Mouse (Mus musculus) forebrain, embryonic 13.5 days (tissue): Measurements from ENCODE around the gene Rem2. TPM values are rescaled to one million over a fixed set of nuclear protein-coding genes. Genes with fewer than 3 reads are reported as not detected.

Experiments used
- ATAC-seq: fragments of 200-750 bp; cut with Nextera tagmentation; 2 replicates; pipeline ENCODE4 v1.8.0; 2017
- H3K27ac ChIP-seq: fragments of 300-500 bp; sonication (generic); 2 replicates; pipeline ENCODE4 v1.5.1; 2015; ENCODE audit warnings: inconsistent platforms, mild to moderate bottlenecking, moderate library complexity
- H3K27me3 ChIP-seq: fragments of 300-500 bp; sonication (generic); 2 replicates; pipeline ENCODE4 v1.6.1; 2015; ENCODE audit warnings: mild to moderate bottlenecking, inconsistent platforms
- H3K36me3 ChIP-seq: fragments of 300-500 bp; sonication (generic); 2 replicates; pipeline ENCODE4 v1.6.1; 2015; ENCODE audit warnings: mild to moderate bottlenecking, inconsistent platforms; ENCODE audit not compliant: poor library complexity, severe bottlenecking
- H3K4me1 ChIP-seq: fragments of 300-500 bp; sonication (generic); 2 replicates; pipeline ENCODE4 v1.6.1; 2015; ENCODE audit warnings: inconsistent platforms
- H3K4me2 ChIP-seq: fragments of 300-500 bp; sonication (generic); 2 replicates; pipeline ENCODE4 v1.6.1; 2015; ENCODE audit warnings: inconsistent platforms, mild to moderate bottlenecking, moderate library complexity
- H3K4me3 ChIP-seq: fragments of 300-500 bp; sonication (generic); 2 replicates; pipeline ENCODE4 v1.5.1; 2015; ENCODE audit warnings: mild to moderate bottlenecking, inconsistent platforms
- H3K9ac ChIP-seq: fragments of 300-500 bp; sonication (generic); 2 replicates; pipeline ENCODE4 v1.6.1; 2015; ENCODE audit warnings: mild to moderate bottlenecking, inconsistent platforms
- H3K9me3 ChIP-seq: fragments of 300-500 bp; sonication (generic); replicated peaks from 2 replicates; pipeline ENCODE4 v1.6.1; 2016; ENCODE audit warnings: inconsistent platforms
- WGBS: fragments of 180-500 bp; shearing (Covaris S2); methylation state at CpG from one replicate; pipeline ENCODE4 v1.1.7; 2015; 5-methylcytosine and 5-hydroxymethylcytosine counted together
- polyA plus RNA-seq: library from polyadenylated mRNA; unstranded; fragments of >200 nt; fragmentation: Nextera tagmentation; extraction: Ambion mirVana; gene quantifications from 2 replicates; pipeline ENCODE4 v1.2.1, GENCODE M21; 2015

Rem2 gene
- polyA plus RNA-seq, 1 experiment from 2014 or later: 24.2 TPM

DNA sequence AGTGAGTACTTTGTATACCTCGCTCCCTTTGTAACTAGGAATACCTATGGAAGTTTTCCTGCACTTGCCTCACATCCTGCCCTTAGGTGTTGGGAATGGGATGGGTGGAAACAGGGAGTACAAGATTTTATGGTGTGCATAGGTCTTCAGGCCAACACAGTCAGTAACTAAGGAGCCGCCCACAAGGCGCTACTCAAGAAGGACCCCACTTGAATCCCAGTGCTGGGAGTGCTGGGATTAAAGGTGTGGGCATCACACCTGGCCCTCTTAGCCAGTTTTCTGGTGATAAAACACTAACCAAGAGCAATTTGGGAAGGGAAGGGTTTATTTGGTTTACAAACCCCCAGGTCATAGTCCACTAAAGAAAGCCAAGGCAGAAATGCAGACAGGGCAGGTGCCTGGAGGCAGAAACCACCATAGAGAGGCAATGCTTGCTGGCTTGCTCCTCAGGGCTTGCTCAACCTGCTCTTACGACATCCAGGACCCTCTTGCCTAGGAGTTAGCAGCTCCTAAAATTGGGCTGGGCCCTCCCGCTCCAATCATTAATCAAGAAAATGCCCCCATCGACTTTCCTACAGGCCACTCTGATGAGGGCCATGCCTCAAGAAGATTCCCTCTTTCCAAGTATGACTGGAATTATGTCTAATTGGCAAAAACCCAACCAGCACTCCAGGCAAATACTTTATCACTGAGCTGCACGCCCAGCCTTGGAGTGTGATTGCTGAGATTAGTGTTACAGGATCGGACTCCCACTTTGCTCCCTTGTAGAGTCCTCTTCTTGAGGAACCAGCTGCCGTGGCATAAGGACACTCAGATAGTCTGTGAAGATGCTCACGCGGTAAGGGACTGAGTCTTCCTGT lies 21.0 kb upstream of the Rem2 start:
- no peaks in the 10 kb centered on the region for H3K4me1 ChIP-seq
- no peak overlapping the region for H3K27ac ChIP-seq
- no peaks in the 10 kb centered on the region for H3K27me3 ChIP-seq
- H3K4me2 ChIP-seq: no peak overlapping the region
- no peak overlapping the region for H3K9ac ChIP-seq
- no peak for ATAC-seq
- WGBS: 88% methylated on average over 11 of the region's 11 CpGs
- no peaks in the 10 kb centered on the region for H3K9me3 ChIP-seq
- H3K36me3 ChIP-seq: no peaks in the 10 kb centered on the region
- no peak overlapping the region for H3K4me3 ChIP-seq

DNA sequence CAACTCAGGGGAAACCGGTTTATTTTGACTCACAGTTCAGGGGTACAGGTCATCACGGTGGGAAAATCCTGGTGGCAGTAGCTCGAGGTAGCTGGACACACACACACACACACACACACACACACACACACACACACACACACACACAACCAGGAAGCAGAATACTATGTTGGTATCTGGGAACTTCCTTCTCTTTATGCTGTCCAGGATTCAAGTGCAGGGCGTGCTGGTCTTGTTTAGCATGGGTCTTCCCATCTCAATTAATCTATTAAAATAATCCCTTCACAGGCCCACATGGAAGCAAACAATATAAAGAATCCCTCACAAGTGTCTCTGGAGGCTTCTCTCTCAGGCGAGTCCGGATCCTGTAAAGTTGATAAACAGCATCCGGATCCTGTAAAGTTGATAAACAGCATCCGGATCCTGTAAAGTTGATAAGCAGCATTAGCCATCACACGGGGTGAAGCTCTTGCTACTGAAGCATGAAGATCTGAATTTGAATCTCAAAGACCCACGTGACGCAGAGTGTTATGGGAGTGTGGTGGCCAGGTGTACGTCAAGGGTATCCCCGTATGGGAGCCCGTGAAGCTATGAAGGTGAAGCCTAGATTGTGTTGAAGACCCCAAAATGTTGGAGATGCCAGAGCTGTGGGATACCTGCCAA lies 17.9 kb upstream of the Rem2 start:
- Histone ChIP-seq H3K4me2 (no peak overlapping the region), H3K27ac (no peak overlapping the region), H3K36me3 (no peaks in the 10 kb centered on the region), H3K27me3 (no peaks in the 10 kb centered on the region), H3K4me1 (no peaks in the 10 kb centered on the region), H3K4me3 (no peak overlapping the region), H3K9me3 (no peaks in the 10 kb centered on the region), H3K9ac (no peak overlapping the region)
- no peak for ATAC-seq
- WGBS: 88% methylated on average over 14 of the region's 14 CpGs

DNA sequence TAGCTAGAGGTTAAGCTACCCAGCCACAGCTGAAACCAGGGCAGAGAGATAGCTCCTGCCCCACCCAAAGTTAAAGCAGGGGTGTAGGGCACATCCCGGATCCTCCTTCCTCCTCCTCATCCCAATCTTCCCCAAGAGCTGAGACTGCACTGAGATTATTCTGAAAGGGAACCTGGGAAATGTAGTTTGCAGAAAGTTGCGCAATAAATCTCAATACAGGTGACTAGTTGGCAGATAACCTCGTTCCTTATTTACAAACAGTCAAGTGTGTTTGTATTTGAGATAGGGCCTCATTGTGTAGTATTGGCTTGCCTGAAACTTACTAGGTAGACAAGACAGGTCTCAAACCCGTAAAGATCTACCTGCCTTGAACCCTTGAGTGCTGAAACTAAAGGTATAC lies 13.8 kb upstream of the Rem2 start:
- Histone ChIP-seq H3K27me3 (no peaks in the 10 kb centered on the region), H3K9ac (no peak overlapping the region), H3K4me1 (peaks cover 12% of the 10 kb centered on the region), H3K36me3 (no peaks in the 10 kb centered on the region), H3K27ac (no peak overlapping the region), H3K4me3 (no peak overlapping the region), H3K4me2 (no peak overlapping the region), H3K9me3 (no peaks in the 10 kb centered on the region)
- no peak for ATAC-seq
- WGBS: 82% methylated on average over 4 of the region's 4 CpGs

DNA sequence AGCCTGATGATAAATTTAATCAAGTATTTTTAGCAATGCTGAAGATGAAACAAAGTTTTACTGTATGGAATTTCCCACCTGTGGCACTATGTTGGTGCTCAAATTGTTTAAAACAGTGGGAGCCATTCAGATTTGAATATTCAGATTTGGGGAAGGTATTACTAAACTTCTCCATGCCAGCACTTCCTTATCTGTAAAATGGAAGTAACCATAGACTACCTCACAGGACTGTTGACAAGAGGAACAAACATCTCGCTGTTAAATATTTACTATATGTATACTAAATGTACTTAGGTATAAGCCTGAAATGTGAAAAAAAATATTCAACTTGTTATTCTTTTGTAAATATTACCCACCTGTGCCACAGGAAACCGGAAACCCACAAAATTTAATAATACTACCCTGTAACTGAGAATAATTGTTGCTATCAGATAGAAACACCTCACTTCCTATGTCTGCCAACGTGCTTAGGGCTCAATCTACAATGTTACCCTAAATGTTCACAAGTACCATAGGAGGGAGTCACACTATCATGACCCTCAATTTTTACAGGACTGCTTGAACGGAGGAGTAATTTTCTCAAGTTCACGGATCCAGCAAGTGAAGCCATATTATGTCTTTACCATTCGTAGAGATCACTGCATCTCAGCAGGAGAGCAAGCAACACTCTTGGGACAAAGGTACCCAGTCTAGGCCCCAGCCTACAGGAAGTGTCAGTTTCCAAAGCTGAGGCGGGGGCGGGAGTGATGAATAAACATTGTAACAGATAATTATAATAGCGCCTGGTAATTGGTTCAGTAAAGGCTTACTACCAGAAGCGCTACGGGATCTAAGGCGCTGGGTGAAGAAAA lies 12.6 kb upstream of the Rem2 start:
- H3K27ac ChIP-seq: peak overlapping the region; percentile 54
- peaks cover 12% of the 10 kb centered on the region for H3K4me1 ChIP-seq
- H3K4me3 ChIP-seq: peak overlapping the region; percentile 70
- H3K27me3 ChIP-seq: no peaks in the 10 kb centered on the region
- peak overlapping the region; percentile 87 for H3K4me2 ChIP-seq
- 16% methylated on average over 12 of the region's 12 CpGs for WGBS
- peaks cover 9% of the 10 kb centered on the region for H3K36me3 ChIP-seq
- ATAC-seq: peak; percentile 73
- H3K9ac ChIP-seq: peak overlapping the region; percentile 82
- H3K9me3 ChIP-seq: no peaks in the 10 kb centered on the region

DNA sequence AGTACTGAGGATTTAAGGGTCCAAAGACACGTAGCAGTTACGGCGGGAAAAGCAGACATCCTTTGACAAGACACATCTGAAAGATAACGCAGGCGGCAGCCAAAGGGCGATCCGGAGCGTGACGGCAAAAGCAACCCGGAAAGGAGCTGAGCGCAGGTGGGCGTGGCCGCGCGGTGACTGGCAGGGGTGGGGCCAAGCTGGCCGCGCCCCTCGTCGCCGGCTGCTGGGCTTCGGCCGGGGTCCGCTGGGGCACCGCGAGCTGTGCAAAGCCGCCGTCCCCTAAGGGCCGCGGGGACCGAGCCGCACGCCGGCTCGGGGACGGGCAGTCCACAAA lies 12.0 kb upstream of the Rem2 start, which contains the start of gene Lrp10:
Gene Lrp10 (plus strand): TSS at position 179 of the 334 bp plus-strand sequence.
- Histone ChIP-seq H3K9ac (peak within 1 kb of the TSS; percentile 82), H3K27ac (peak within 1 kb of the TSS; percentile 54), H3K36me3 (peaks cover 15% of the 10 kb centered on the region), H3K4me3 (peak within 1 kb of the TSS; percentile 70), H3K27me3 (no peaks in the 10 kb centered on the region), H3K4me1 (peaks cover 12% of the 10 kb centered on the region), H3K9me3 (no peaks in the 10 kb centered on the region), H3K4me2 (peak within 1 kb of the TSS; percentile 87)
- WGBS: 0% methylated on average over 33 of the region's 35 CpGs
- peak; percentile 93 for ATAC-seq

DNA sequence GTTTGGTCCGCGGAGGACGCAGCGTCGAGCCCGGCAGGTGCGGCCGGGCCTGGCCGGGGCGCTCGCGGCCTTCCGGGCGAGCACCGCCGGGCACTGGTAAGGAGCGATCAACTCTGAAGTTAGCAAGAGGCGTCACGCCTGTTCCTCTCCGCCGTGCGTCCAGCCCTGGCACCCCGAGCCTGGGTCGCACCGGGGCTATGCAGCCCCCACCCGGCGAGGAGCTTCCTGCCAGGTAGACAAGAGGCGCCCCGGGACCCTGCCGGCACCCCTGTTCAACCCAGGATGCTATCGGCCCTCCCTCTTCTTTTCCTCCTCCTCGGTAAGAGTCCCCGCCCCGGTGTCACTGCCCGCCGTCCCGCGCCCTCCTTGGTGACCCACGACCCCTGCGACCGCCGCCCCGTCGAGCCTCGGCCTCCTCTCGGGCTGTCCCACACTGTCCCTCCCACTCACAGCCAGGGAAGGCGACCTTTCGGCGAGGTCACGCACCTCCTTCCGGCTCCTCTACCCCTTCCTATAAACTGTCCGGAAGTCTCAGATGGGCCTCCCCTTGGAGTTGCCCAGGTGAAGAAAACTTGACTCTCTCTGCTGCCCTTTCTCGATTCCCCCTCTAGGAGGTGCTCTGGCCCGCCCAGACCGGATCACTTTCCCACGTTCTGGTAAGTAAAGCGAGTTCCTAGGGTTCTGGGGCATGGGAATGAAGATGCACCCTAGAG lies 11.5 kb upstream of the Rem2 start:
- Histone ChIP-seq H3K36me3 (peaks cover 20% of the 10 kb centered on the region), H3K9ac (peak overlapping the region; percentile 82), H3K4me3 (peak overlapping the region; percentile 70), H3K4me1 (peaks cover 12% of the 10 kb centered on the region), H3K27me3 (no peaks in the 10 kb centered on the region), H3K4me2 (peak overlapping the region; percentile 87), H3K9me3 (no peaks in the 10 kb centered on the region), H3K27ac (peak overlapping the region; percentile 54; the same call in 1 of the 2 replicates)
- ATAC-seq: peak; percentile 77
- WGBS: under 1% methylated on average over 48 of the region's 57 CpGs

DNA sequence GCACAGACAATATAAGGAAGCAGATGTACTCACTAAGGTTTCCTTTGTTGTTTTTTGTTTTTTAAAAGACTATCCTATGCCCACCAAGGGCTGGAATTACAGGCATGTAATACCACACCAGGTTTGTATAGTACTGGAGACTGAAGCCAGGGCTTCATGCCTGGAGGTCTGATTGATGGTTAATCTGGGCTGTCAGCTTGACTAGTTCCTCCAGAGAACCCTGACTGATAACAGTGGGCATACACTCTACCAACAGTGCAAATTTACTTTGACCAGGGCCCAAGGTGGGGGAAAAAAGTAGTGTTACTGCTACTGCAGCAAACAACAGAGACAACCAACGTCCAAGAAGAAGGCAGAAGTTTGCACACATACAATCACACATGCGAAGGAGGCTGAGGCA lies 4.4 kb upstream of the Rem2 start:
- Histone ChIP-seq H3K4me1 (peaks cover 22% of the 10 kb centered on the region), H3K27ac (no peak overlapping the region), H3K4me2 (no peak overlapping the region), H3K9ac (no peak overlapping the region), H3K36me3 (peaks cover 41% of the 10 kb centered on the region), H3K4me3 (no peak overlapping the region), H3K9me3 (no peaks in the 10 kb centered on the region), H3K27me3 (no peaks in the 10 kb centered on the region)
- WGBS: 91% methylated on average over 2 of the region's 2 CpGs
- no peak for ATAC-seq

- Histone ChIP-seq H3K4me3 (no peak overlapping the region), H3K36me3 (peaks cover 38% of the 10 kb centered on the region), H3K27ac (no peak overlapping the region; the same call in 1 of the 2 replicates), H3K4me1 (peaks cover 34% of the 10 kb centered on the region), H3K9ac (no peak overlapping the region), H3K4me2 (no peak overlapping the region), H3K9me3 (no peaks in the 10 kb centered on the region), H3K27me3 (peaks cover 4% of the 10 kb centered on the region)
- ATAC-seq: no peak
- 58% methylated on average over 5 of the region's 5 CpGs for WGBS
These were observed 3.2 kb upstream of the Rem2 start for GRCm38 (mm10) chr14:54472671-54473070.

GRCm38 (mm10) chr14:54474744-54475143 lies 1.2 kb upstream of the Rem2 start:
- Histone ChIP-seq H3K9me3 (no peaks in the 10 kb centered on the region), H3K27me3 (peaks cover 25% of the 10 kb centered on the region), H3K9ac (no peak overlapping the region), H3K27ac (no peak overlapping the region), H3K36me3 (peaks cover 18% of the 10 kb centered on the region), H3K4me1 (peaks cover 44% of the 10 kb centered on the region), H3K4me3 (no peak overlapping the region), H3K4me2 (no peak overlapping the region)
- no peak for ATAC-seq
- WGBS: 77% methylated on average over 5 of the region's 5 CpGs

DNA sequence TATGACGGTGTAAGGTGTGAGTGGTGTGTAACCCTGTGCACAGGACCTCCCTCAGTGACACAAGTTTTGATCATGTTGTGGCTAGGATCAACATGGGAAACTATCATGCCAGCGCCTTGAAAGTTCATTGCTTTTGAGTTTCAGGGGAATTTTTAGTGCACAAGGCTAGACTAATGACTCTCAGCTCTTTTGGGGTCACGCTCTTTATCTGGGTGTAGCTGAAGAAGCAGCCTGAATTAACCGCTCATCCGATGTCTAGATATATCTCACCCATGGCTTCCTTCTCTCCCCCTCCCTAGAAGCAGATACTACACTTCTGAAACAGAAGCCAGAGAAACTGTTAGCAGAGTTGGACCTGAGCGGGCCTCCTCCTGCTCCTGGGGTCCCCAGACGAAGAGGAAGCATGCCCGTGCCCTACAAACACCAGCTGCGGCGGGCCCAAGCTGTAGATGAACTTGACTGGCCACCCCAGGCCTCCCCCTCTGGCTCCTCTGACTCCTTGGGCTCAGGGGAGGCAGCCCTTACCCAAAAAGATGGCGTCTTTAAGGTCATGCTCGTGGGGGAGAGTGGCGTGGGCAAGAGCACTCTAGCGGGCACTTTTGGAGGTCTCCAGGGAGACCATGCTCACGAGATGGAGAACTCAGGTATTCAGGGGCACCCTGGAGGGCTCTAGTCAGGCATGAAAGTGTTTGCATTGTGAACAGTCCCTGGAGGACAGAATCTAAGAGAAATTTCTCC lies 1.4 kb downstream of the Rem2 start:
- Histone ChIP-seq H3K4me2 (peak overlapping the region; percentile 81), H3K4me1 (peaks cover 46% of the 10 kb centered on the region), H3K9ac (peak overlapping the region; percentile 78), H3K9me3 (no peaks in the 10 kb centered on the region), H3K4me3 (peak overlapping the region; percentile 53), H3K36me3 (no peaks in the 10 kb centered on the region), H3K27me3 (peaks cover 43% of the 10 kb centered on the region), H3K27ac (0 out of 2 replicates have a peak overlapping the region, but pooled peaks have one; percentile 81)
- ATAC-seq: no peak
- 70% methylated on average over 15 of the region's 15 CpGs for WGBS

DNA sequence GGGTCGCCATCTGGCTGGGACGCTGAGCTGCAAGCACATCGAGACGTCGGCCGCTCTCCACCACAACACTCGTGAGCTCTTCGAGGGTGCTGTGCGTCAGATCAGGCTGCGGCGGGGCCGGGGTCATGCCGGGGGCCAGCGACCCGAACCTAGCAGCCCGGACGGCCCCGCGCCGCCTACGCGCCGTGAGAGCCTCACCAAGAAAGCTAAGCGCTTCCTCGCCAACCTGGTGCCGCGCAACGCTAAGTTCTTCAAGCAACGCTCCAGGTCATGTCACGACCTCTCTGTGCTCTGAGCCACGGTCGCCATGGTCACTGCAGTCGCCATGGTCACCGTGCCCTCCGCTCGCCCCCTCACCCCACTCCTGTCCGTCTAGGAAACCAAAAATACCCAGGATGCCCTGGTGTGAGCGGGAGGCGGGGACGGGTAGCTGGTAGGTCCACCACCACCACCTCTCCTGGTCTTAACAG lies 3.6 kb downstream of the Rem2 start:
- Histone ChIP-seq H3K9me3 (no peaks in the 10 kb centered on the region), H3K9ac (peak overlapping the region; percentile 61), H3K4me1 (peaks cover 39% of the 10 kb centered on the region), H3K27ac (no peak overlapping the region), H3K4me2 (peak overlapping the region; percentile 61), H3K27me3 (peaks cover 43% of the 10 kb centered on the region), H3K36me3 (no peaks in the 10 kb centered on the region), H3K4me3 (peak overlapping the region; percentile 37)
- ATAC-seq: no peak
- WGBS: 3% methylated on average over 40 of the region's 40 CpGs
